Mouse (Mus musculus): ENCODE measurements around the gene H3f3a. TPM values are rescaled to one million over a fixed set of nuclear protein-coding genes. Genes with fewer than 3 reads are reported as not detected.

Gene H3f3a
- polyA plus RNA-seq, 1 experiment from 2014 or later, result 1,618 TPM

- no peaks in the 10 kb centered on the region for H3K9me3 ChIP-seq (replicated peaks)
- 89% methylated on average over 5 of the region's 5 CpGs for WGBS
- peaks cover 29% of the 10 kb centered on the region for H3K36me3 ChIP-seq
- no peak overlapping the region for H3K9ac ChIP-seq
- no peak overlapping the region for H3K27ac ChIP-seq
- no peaks in the 10 kb centered on the region for H3K27me3 ChIP-seq
- no peak for ATAC-seq (replicated peaks; ENCODE audit: insufficient number of reproducible peaks, insufficient read depth, low FRiP score, low read depth)
- no peaks in the 10 kb centered on the region for H3K4me1 ChIP-seq (replicated peaks)
- no peak overlapping the region for H3K4me3 ChIP-seq
- no peak overlapping the region for H3K4me2 ChIP-seq
Measured at GRCm38 (mm10) chr1:180800022-180800421, 13.7 kb downstream of the H3f3a start.

DNA sequence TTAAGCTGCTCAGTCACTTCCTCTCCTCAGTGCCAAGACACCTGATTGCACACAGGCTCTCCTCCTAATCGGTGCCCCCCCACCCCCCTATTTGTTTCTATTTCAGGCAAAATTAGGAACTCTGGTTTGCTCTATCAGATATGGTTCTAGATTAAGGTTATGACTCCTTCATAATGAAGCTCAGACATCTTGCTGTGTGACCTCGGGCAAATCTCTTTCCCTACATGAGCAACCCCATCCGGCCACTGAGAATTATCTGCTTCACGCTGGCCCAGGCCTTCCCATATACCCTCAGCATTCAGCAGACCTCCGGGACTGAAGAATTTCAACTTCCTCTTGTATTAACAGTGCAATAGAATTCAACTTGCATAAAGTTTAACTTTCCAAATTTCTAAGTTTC is 14.5 kb downstream of the H3f3a start:
- peaks cover 21% of the 10 kb centered on the region for H3K36me3 ChIP-seq
- H3K4me2 ChIP-seq, result no peak overlapping the region
- H3K4me3 ChIP-seq, result no peak overlapping the region
- H3K27ac ChIP-seq, result no peak overlapping the region
- no peaks in the 10 kb centered on the region for H3K9me3 ChIP-seq (replicated peaks)
- H3K4me1 ChIP-seq (replicated peaks), result peaks cover 1% of the 10 kb centered on the region
- no peaks in the 10 kb centered on the region for H3K27me3 ChIP-seq
- WGBS, result 80% methylated on average over 5 of the region's 5 CpGs
- ATAC-seq (replicated peaks; ENCODE audit: insufficient number of reproducible peaks, insufficient read depth, low FRiP score, low read depth), result no peak
- no peak overlapping the region for H3K9ac ChIP-seq

DNA sequence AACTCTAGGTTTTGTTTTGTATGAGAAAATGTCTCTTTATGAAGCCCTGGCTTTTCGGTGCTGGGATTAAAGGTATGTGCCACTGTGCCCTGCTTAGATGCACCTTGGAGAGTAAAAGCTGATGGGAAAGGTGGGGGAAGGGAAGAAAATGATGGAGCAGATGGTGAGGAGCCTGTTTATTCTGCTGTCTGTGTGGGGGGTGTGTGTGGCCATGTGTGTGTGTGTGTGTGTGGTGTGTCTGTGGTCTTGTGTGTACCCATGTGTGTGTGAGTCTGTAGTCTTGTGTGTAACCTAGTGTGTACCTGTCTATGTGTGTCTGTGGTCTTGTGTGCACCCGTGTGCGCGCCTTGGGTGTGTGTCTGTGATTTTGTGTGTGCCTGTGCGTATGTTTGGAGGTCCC is 15.1 kb downstream of the H3f3a start:
- no peak overlapping the region for H3K27ac ChIP-seq
- H3K4me1 ChIP-seq (replicated peaks), result peaks cover 7% of the 10 kb centered on the region
- peaks cover 15% of the 10 kb centered on the region for H3K36me3 ChIP-seq
- no peaks in the 10 kb centered on the region for H3K27me3 ChIP-seq
- H3K9ac ChIP-seq, result no peak overlapping the region
- no peak overlapping the region for H3K4me3 ChIP-seq
- ATAC-seq (replicated peaks; ENCODE audit: insufficient number of reproducible peaks, insufficient read depth, low FRiP score, low read depth), result no peak
- 92% methylated on average over 5 of the region's 5 CpGs for WGBS
- no peak overlapping the region for H3K4me2 ChIP-seq
- H3K9me3 ChIP-seq (replicated peaks), result no peaks in the 10 kb centered on the region

- H3K4me3 ChIP-seq, result peak overlapping the region; percentile 43
- H3K4me2 ChIP-seq, result peak overlapping the region; percentile 80
- WGBS, result 1% methylated on average over 21 of the region's 21 CpGs
- no peaks in the 10 kb centered on the region for H3K27me3 ChIP-seq
- H3K36me3 ChIP-seq, result no peaks in the 10 kb centered on the region
- peaks cover 8% of the 10 kb centered on the region for H3K4me1 ChIP-seq (replicated peaks)
- ATAC-seq (replicated peaks; ENCODE audit: insufficient number of reproducible peaks, insufficient read depth, low FRiP score, low read depth), result peak; percentile 68
- no peak overlapping the region for H3K9ac ChIP-seq
- no peaks in the 10 kb centered on the region for H3K9me3 ChIP-seq (replicated peaks)
- no peak overlapping the region for H3K27ac ChIP-seq
Measured at GRCm38 (mm10) chr1:180794170-180794569, 19.6 kb downstream of the H3f3a start.

GRCm38 (mm10) chr1:180793445-180794117 is 20.2 kb downstream of the H3f3a start:
- H3K4me2 ChIP-seq, result peak overlapping the region; percentile 80
- H3K9ac ChIP-seq, result no peak overlapping the region
- no peaks in the 10 kb centered on the region for H3K27me3 ChIP-seq
- no peaks in the 10 kb centered on the region for H3K36me3 ChIP-seq
- peaks cover 8% of the 10 kb centered on the region for H3K4me1 ChIP-seq (replicated peaks)
- peak; percentile 15; the same call in 1 of the 2 replicates for ATAC-seq (replicated peaks; ENCODE audit: insufficient number of reproducible peaks, insufficient read depth, low FRiP score, low read depth)
- H3K9me3 ChIP-seq (replicated peaks), result no peaks in the 10 kb centered on the region
- no peak overlapping the region for H3K27ac ChIP-seq
- H3K4me3 ChIP-seq, result peak overlapping the region; percentile 43
- 11% methylated on average over 18 of the region's 18 CpGs for WGBS

- H3K4me1 ChIP-seq (replicated peaks), result peaks cover 8% of the 10 kb centered on the region
- H3K27me3 ChIP-seq, result no peaks in the 10 kb centered on the region
- no peaks in the 10 kb centered on the region for H3K9me3 ChIP-seq (replicated peaks)
- no peak overlapping the region for H3K9ac ChIP-seq
- H3K36me3 ChIP-seq, result no peaks in the 10 kb centered on the region
- WGBS, result 83% methylated on average over 4 of the region's 4 CpGs
- no peak overlapping the region for H3K27ac ChIP-seq
- ATAC-seq (replicated peaks; ENCODE audit: insufficient number of reproducible peaks, insufficient read depth, low FRiP score, low read depth), result no peak
- H3K4me2 ChIP-seq, result no peak overlapping the region
- no peak overlapping the region for H3K4me3 ChIP-seq
Measured at GRCm38 (mm10) chr1:180792814-180793213, 20.9 kb downstream of the H3f3a start.

DNA sequence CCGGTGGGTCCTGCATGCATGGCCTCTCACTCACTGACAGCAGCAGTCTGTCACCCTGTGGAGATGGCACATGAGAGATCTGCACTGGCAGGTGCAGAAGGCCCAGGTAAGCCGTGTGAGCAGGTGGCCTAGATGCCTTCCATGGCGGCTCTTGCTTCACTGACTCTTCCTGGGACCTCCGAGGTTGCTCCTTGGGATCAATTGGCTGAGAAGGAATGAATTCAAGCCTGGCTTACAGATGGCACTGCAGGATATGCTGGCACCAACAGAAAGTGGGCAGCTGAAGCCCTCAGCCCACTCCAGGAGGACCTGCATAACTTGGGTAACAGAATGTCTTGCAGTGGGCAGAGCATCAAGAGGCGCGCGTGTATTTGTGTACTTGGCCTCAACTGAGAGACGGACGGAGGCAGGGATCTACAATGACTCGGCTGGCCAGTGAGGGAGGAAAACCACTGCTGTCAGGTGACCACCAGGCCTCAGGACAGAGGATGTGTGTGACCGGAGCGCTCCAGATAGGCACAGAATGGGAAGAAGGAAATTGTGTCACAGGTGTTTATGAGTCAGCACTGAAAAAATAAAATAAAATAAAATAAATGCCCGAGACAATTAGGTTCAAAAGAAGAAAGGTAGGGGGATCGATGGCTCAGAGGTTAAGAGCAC is 21.8 kb downstream of the H3f3a start:
- no peak for ATAC-seq (replicated peaks; ENCODE audit: insufficient number of reproducible peaks, insufficient read depth, low FRiP score, low read depth)
- Histone ChIP-seq H3K4me2 (no peak overlapping the region), H3K36me3 (no peaks in the 10 kb centered on the region), H3K9ac (no peak overlapping the region), H3K27me3 (no peaks in the 10 kb centered on the region), H3K4me1 (replicated peaks) (peaks cover 8% of the 10 kb centered on the region), H3K4me3 (no peak overlapping the region), H3K9me3 (replicated peaks) (no peaks in the 10 kb centered on the region), H3K27ac (no peak overlapping the region)
- WGBS, result 79% methylated on average over 14 of the region's 14 CpGs

GRCm38 (mm10) chr1:180783580-180783928 is 30.2 kb downstream of the H3f3a start:
- Histone ChIP-seq H3K36me3 (no peaks in the 10 kb centered on the region), H3K27ac (no peak overlapping the region), H3K4me2 (no peak overlapping the region), H3K9me3 (replicated peaks) (no peaks in the 10 kb centered on the region), H3K4me1 (replicated peaks) (peaks cover 7% of the 10 kb centered on the region; the same call in 1 of the 2 replicates), H3K27me3 (no peaks in the 10 kb centered on the region), H3K4me3 (no peak overlapping the region), H3K9ac (no peak overlapping the region)
- WGBS, result 48% methylated on average over 3 of the region's 3 CpGs
- ATAC-seq (replicated peaks; ENCODE audit: insufficient number of reproducible peaks, insufficient read depth, low FRiP score, low read depth), result no peak

DNA sequence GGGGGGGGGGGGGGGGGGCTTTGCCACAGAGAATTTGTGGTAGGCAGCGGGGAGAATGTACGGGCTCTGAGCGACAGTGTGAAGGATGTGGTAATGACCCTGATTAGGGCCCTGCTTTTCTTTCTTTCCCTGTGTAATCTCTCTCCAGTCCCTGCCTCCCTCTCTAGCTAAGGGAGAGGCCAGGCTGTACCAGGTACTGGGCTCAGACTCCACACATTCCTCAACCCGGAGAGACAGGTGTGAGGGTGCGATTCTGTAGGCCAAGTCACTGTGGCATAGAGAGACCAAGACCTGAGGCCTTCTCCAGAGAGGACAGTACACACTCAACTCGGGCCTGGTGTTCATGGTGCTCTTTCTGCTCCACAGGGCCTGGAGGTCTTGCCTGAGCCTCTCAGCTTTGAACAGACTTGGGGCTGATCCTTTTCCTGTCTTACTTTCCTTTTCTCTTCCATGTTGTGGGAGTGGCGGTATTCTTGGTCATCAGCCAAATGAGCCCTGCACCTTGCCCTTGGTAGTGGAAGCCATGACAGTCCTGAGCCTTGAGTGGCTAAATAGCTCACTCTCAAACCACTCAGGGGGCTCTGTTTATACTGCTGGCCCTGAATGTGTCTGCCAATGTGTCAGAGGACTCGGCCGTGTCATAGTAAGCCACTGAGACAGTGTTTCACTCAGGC is 30.7 kb downstream of the H3f3a start:
- Histone ChIP-seq H3K36me3 (no peaks in the 10 kb centered on the region), H3K27ac (no peak overlapping the region), H3K4me3 (no peak overlapping the region), H3K4me1 (replicated peaks) (peaks cover 10% of the 10 kb centered on the region; the same call in 1 of the 2 replicates), H3K27me3 (no peaks in the 10 kb centered on the region), H3K9ac (no peak overlapping the region), H3K4me2 (no peak overlapping the region), H3K9me3 (replicated peaks) (no peaks in the 10 kb centered on the region)
- 55% methylated on average over 9 of the region's 9 CpGs for WGBS
- no peak for ATAC-seq (replicated peaks; ENCODE audit: insufficient number of reproducible peaks, insufficient read depth, low FRiP score, low read depth)

- Histone ChIP-seq H3K36me3 (no peaks in the 10 kb centered on the region), H3K9ac (no peak overlapping the region), H3K27ac (no peak overlapping the region), H3K4me3 (no peak overlapping the region), H3K4me2 (no peak overlapping the region), H3K9me3 (replicated peaks) (no peaks in the 10 kb centered on the region), H3K27me3 (no peaks in the 10 kb centered on the region), H3K4me1 (replicated peaks) (peaks cover 22% of the 10 kb centered on the region)
- 81% methylated on average over 5 of the region's 5 CpGs for WGBS
- no peak for ATAC-seq (replicated peaks; ENCODE audit: insufficient number of reproducible peaks, insufficient read depth, low FRiP score, low read depth)
Measured at GRCm38 (mm10) chr1:180781250-180781649, 32.5 kb downstream of the H3f3a start.

DNA sequence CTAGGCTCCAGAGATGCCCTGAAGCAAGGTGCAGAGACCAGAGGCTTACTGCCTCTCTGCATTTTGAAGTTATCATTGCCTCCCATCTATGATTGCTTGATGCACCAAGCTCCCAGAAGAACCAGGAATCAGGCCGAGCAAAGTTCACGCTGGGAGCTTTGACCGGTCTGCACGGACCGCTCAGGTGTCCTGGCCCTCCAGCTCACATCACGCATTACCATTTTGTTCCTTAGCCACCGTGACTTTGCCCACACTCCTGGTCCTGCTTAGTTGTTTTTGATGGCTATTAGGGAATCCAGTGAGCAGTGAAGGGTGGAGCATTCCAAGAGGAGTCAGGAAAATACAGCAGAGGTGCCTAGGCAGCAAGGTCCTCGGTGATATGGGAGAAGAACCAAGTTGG is 33.5 kb downstream of the H3f3a start:
- no peak overlapping the region for H3K27ac ChIP-seq
- no peak for ATAC-seq (replicated peaks; ENCODE audit: insufficient number of reproducible peaks, insufficient read depth, low FRiP score, low read depth)
- H3K9ac ChIP-seq, result no peak overlapping the region
- no peaks in the 10 kb centered on the region for H3K36me3 ChIP-seq
- H3K4me3 ChIP-seq, result no peak overlapping the region
- H3K9me3 ChIP-seq (replicated peaks), result no peaks in the 10 kb centered on the region
- H3K27me3 ChIP-seq, result no peaks in the 10 kb centered on the region
- 85% methylated on average over 8 of the region's 8 CpGs for WGBS
- no peak overlapping the region for H3K4me2 ChIP-seq
- H3K4me1 ChIP-seq (replicated peaks), result peaks cover 32% of the 10 kb centered on the region
